Mouse (Mus musculus) C2C12 (cell line): ENCODE results near the gene C730034F03Rik. TPM values are rescaled to one million over a fixed set of nuclear protein-coding genes. Genes with fewer than 3 reads are reported as not detected.

Experiments
- H3K27me3 ChIP-seq: one replicate; pipeline ENCODE4 v1.6.1; 2011; ENCODE audit not compliant: control insufficient read depth, insufficient read depth, insufficient read length
- H3K36me3 ChIP-seq: one replicate; pipeline ENCODE4 v1.6.1; 2011; ENCODE audit not compliant: control insufficient read depth, insufficient read depth
- H3K4me3 ChIP-seq: one replicate; pipeline ENCODE4 v1.5.1; 2011; ENCODE audit warnings: mild to moderate bottlenecking, control low read depth; ENCODE audit not compliant: poor library complexity, insufficient read depth, severe bottlenecking
- H3K79me2 ChIP-seq: one replicate; pipeline ENCODE4 v1.6.1; 2011; ENCODE audit not compliant: control insufficient read depth, insufficient read depth
- H3K79me3 ChIP-seq: one replicate; pipeline ENCODE4 v1.6.1; 2011; ENCODE audit warnings: low read depth, control low read depth
- H3ac ChIP-seq: one replicate; pipeline ENCODE3; 2011; ENCODE audit warnings: low read depth; ENCODE audit not compliant: control insufficient read depth, insufficient read length
- CEBPB ChIP-seq: IDR thresholded peaks from one replicate; pipeline ENCODE4 v1.6.1; 2011; ENCODE audit warnings: low read depth, mild to moderate bottlenecking, control low read depth, moderate library complexity
- CTCF ChIP-seq: IDR thresholded peaks from one replicate; pipeline ENCODE4 v1.5.1; 2011; ENCODE audit not compliant: control insufficient read depth, insufficient read depth, insufficient read length
- FOSL1 ChIP-seq: IDR thresholded peaks from one replicate; pipeline ENCODE4 v1.8.0; 2011; ENCODE audit warnings: mild to moderate bottlenecking, low read length; ENCODE audit not compliant: poor library complexity, insufficient read depth, severe bottlenecking
- MAX ChIP-seq: IDR thresholded peaks from one replicate; pipeline ENCODE4 v1.6.1; 2011; ENCODE audit warnings: mild to moderate bottlenecking, control low read depth
- MYOD1 ChIP-seq: IDR thresholded peaks from one replicate; pipeline ENCODE4 v1.6.1; 2011; ENCODE audit warnings: low read depth; ENCODE audit not compliant: control insufficient read depth, insufficient read length
- MYOG ChIP-seq: IDR thresholded peaks from one replicate; pipeline ENCODE4 v1.6.1; 2011; ENCODE audit not compliant: control insufficient read depth, insufficient read length; ENCODE audit errors: extremely low read depth
- USF1 ChIP-seq: IDR thresholded peaks from one replicate; pipeline ENCODE4 v1.6.1; 2011; ENCODE audit warnings: low read depth, mild to moderate bottlenecking, control low read depth, moderate library complexity
- polyA plus RNA-seq: library from polyadenylated mRNA; unstranded; fragments of >200 nt; fragmentation: generic; extraction: Trizol; gene quantifications from one replicate; pipeline ENCODE4 v1.2.1, GENCODE M21; 2012; ENCODE audit warnings: missing spikeins

Gene C730034F03Rik
- polyA plus RNA-seq, 1 experiment = 0.33 TPM

GRCm38 (mm10) chr15:89455642-89456041 lies 26.3 kb downstream of the C730034F03Rik start:
- TF ChIP-seq CEBPB = no peak
- TF ChIP-seq MYOG = no peak
- TF ChIP-seq CTCF = no peak
- no peak for TF ChIP-seq FOSL1
- no peak for TF ChIP-seq USF1
- TF ChIP-seq MAX = no peak
- TF ChIP-seq MYOD1 = no peak
- H3K79me3 ChIP-seq = no peaks in the 10 kb centered on the region
- no peak overlapping the region for H3ac ChIP-seq
- no peak overlapping the region for H3K4me3 ChIP-seq
- no peaks in the 10 kb centered on the region for H3K79me2 ChIP-seq
- no peaks in the 10 kb centered on the region for H3K36me3 ChIP-seq
- H3K27me3 ChIP-seq = peaks cover 78% of the 10 kb centered on the region

- TF ChIP-seq CTCF (no peak), CEBPB (no peak), MYOD1 (no peak), MYOG (no peak), USF1 (no peak)
- peaks cover 76% of the 10 kb centered on the region for H3K27me3 ChIP-seq
- no peaks in the 10 kb centered on the region for H3K36me3 ChIP-seq
- H3K79me3 ChIP-seq = no peaks in the 10 kb centered on the region
- H3ac ChIP-seq = no peak overlapping the region
- no peak overlapping the region for H3K4me3 ChIP-seq
- H3K79me2 ChIP-seq = no peaks in the 10 kb centered on the region
These were observed 29.6 kb downstream of the C730034F03Rik start for GRCm38 (mm10) chr15:89458942-89459341.

DNA sequence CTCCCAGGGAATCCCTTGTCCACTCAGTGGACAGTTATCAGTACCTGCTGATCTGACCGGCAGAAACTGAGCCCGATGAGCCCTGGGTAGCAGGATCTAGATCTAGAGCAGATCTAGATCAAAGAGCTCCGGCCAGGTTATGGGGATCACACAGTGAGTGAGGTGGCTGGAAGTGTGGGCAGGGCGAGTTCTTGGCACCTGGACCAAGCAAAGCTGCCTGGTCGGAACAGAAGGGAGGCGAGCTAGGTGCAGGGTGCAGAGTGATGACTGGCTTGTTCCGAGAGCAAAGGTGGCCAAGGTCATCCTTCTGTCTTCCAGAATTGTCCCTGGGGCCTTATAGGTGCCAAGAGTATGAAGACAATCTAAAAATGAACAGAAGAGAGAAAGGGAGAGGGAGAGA lies 30.4 kb downstream of the C730034F03Rik start:
- H3K79me3 ChIP-seq = no peaks in the 10 kb centered on the region
- no peak for TF ChIP-seq MYOG
- TF ChIP-seq MAX = no peak
- no peak for TF ChIP-seq CEBPB
- no peak for TF ChIP-seq CTCF
- no peak for TF ChIP-seq USF1
- no peak for TF ChIP-seq FOSL1
- no peak for TF ChIP-seq MYOD1
- no peaks in the 10 kb centered on the region for H3K36me3 ChIP-seq
- peaks cover 75% of the 10 kb centered on the region for H3K27me3 ChIP-seq
- no peaks in the 10 kb centered on the region for H3K79me2 ChIP-seq
- no peak overlapping the region for H3K4me3 ChIP-seq
- H3ac ChIP-seq = no peak overlapping the region

DNA sequence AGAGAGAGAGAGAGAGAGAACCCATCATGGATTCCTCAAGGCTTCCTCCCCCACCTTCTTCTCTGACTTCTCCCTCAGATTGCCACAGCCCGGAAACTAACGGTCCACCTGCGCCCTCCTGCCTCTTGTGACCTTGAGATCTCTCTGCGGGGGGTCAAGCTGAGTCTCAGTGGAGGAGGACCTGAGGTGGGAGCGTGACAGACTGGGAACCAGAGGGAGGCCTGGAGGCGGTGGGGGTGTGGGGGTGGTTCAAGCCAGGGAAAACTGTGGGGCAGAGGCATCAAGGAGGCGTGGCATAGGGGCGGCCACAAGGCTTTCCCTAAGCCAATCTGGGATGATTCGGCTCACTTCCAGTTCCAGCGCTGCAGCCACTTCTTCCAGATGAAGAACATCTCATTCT lies 30.9 kb downstream of the C730034F03Rik start:
- H3ac ChIP-seq = no peak overlapping the region
- TF ChIP-seq MYOG = no peak
- TF ChIP-seq FOSL1 = no peak
- TF ChIP-seq MAX = no peak
- no peak for TF ChIP-seq USF1
- H3K79me2 ChIP-seq = no peaks in the 10 kb centered on the region
- no peak overlapping the region for H3K4me3 ChIP-seq
- H3K79me3 ChIP-seq = no peaks in the 10 kb centered on the region
- no peaks in the 10 kb centered on the region for H3K36me3 ChIP-seq
- peaks cover 70% of the 10 kb centered on the region for H3K27me3 ChIP-seq

GRCm38 (mm10) chr15:89461321-89461720 lies 31.9 kb downstream of the C730034F03Rik start:
- TF ChIP-seq MYOG (no peak), CTCF (no peak), USF1 (no peak), MYOD1 (no peak), MAX (no peak), FOSL1 (no peak), CEBPB (no peak)
- H3K4me3 ChIP-seq = no peak overlapping the region
- H3K79me3 ChIP-seq = no peaks in the 10 kb centered on the region
- no peak overlapping the region for H3ac ChIP-seq
- H3K79me2 ChIP-seq = no peaks in the 10 kb centered on the region
- H3K36me3 ChIP-seq = no peaks in the 10 kb centered on the region
- H3K27me3 ChIP-seq = peaks cover 62% of the 10 kb centered on the region

- H3K36me3 ChIP-seq = no peaks in the 10 kb centered on the region
- no peak for TF ChIP-seq CTCF
- no peak for TF ChIP-seq CEBPB
- no peak for TF ChIP-seq MYOD1
- TF ChIP-seq USF1 = no peak
- no peak for TF ChIP-seq FOSL1
- no peak for TF ChIP-seq MAX
- no peak for TF ChIP-seq MYOG
- H3K79me2 ChIP-seq = no peaks in the 10 kb centered on the region
- H3K4me3 ChIP-seq = no peak overlapping the region
- H3K27me3 ChIP-seq = peaks cover 55% of the 10 kb centered on the region
- no peaks in the 10 kb centered on the region for H3K79me3 ChIP-seq
- H3ac ChIP-seq = no peak overlapping the region
These were observed 32.8 kb downstream of the C730034F03Rik start for GRCm38 (mm10) chr15:89462176-89462575.
